Mouse (Mus musculus): Measurements from ENCODE around the gene Tmem94. TPM values are rescaled to one million over a fixed set of nuclear protein-coding genes. Genes with fewer than 3 reads are reported as not detected.

The Tmem94 gene
- total and polyA plus RNA-seq, 3 experiments = 23.2 to 64.4 (median 38.9) TPM

DNA sequence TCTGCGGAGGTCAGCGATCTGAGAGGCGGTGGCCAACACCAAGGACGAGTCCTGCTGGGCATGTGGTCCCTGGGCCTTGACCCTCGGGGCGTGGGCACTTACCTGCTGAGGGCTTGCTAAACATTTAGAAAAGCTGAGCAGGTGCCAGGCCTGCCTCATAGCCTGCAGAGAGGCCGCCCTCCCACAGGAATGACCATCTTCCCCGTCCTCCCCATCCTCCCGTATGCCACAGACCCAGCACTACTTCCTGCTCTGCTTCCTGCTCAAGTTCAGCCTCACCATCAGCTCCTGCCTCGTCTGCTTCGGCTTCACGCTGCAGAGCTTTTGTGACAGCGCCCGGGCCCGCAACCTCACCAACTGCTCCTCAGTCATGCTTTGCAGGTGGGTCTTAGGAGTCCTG lies 31.7 kb downstream of the Tmem94 start:
- no peaks in the 10 kb centered on the region for H3K4me1 ChIP-seq (ENCODE audit: control insufficient read depth in 1 of 2, insufficient read depth in 2 of 2, low read length in 2 of 2)
- no peak overlapping the region for H3K4me3 ChIP-seq (ENCODE audit: control insufficient read depth in 1 of 2, insufficient read depth in 1 of 2, low read depth in 2 of 2, low read length in 2 of 2)
- H3K9me3 ChIP-seq (replicated peaks; ENCODE audit: insufficient read depth, low read length) = no peaks in the 10 kb centered on the region
- no peak overlapping the region for H3K9ac ChIP-seq (ENCODE audit: control insufficient read depth, low read depth, low read length, poor library complexity, severe bottlenecking)
- H3K27ac ChIP-seq (ENCODE audit: control insufficient read depth, low read depth, low read length) = no peak overlapping the region
- TF ChIP-seq POLR2A (IDR thresholded peaks at IDR 0.05; ENCODE audit: control insufficient read depth in 1 of 2, insufficient read depth in 1 of 2, low read depth in 1 of 2, low read length in 2 of 2, poor library complexity in 1 of 2) (no peak), POLR2AphosphoS2 (IDR thresholded peaks at IDR 0.05; ENCODE audit: low read length) (no peak)
- DNase-seq (ENCODE audit: low read depth, low spot score) = no peak
- peaks cover 0 to 3% of the 10 kb centered on the region in 2 experiments; a peak in 1 of 4 replicates for H3K36me3 ChIP-seq (ENCODE audit: control insufficient read depth in 1 of 2, insufficient read depth in 2 of 2, low read length in 2 of 2)
- H3K27me3 ChIP-seq (ENCODE audit: control insufficient read depth in 1 of 2, insufficient read depth in 2 of 2, low read length in 2 of 2) = no peaks in the 10 kb centered on the region
- H3K79me2 ChIP-seq (ENCODE audit: control insufficient read depth, insufficient read depth, low read length, poor library complexity) = no peaks in the 10 kb centered on the region

DNA sequence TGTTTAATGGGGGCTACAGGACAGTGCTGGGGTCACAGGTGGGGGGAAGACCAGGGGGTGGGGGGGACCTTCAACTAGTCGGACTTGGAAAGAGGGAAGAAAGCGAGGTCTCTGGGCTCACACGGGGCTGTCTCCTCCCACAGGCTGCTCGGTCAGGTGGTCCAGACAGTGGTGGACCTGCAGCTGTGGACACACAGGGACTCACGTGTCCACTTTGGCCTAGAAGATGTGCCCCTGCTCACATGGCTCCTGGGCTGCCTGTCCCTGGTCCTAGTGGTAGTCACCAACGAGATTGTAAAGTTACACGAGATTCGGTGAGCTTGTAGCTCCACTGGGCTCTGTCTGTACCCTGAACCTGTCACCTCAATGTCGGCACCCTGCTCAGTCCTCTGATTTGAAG lies 32.4 kb downstream of the Tmem94 start:
- H3K36me3 ChIP-seq (ENCODE audit: control insufficient read depth in 1 of 2, insufficient read depth in 2 of 2, low read length in 2 of 2) = peaks cover 0 to 3% of the 10 kb centered on the region in 2 experiments; a peak in 1 of 4 replicates
- H3K9me3 ChIP-seq (replicated peaks; ENCODE audit: insufficient read depth, low read length) = no peaks in the 10 kb centered on the region
- no peak for TF ChIP-seq MYB (IDR thresholded peaks at IDR 0.05; ENCODE audit: low read depth, low read length)
- H3K4me3 ChIP-seq (ENCODE audit: control insufficient read depth in 1 of 2, insufficient read depth in 1 of 2, low read depth in 2 of 2, low read length in 2 of 2) = no peak overlapping the region
- no peaks in the 10 kb centered on the region for H3K79me2 ChIP-seq (ENCODE audit: control insufficient read depth, insufficient read depth, low read length, poor library complexity)
- DNase-seq (ENCODE audit: low read depth, low spot score) = no peak
- no peaks in the 10 kb centered on the region for H3K27me3 ChIP-seq (ENCODE audit: control insufficient read depth in 1 of 2, insufficient read depth in 2 of 2, low read length in 2 of 2)
- no peak overlapping the region for H3K27ac ChIP-seq (ENCODE audit: control insufficient read depth, low read depth, low read length)
- H3K9ac ChIP-seq (ENCODE audit: control insufficient read depth, low read depth, low read length, poor library complexity, severe bottlenecking) = no peak overlapping the region
- no peaks in the 10 kb centered on the region for H3K4me1 ChIP-seq (ENCODE audit: control insufficient read depth in 1 of 2, insufficient read depth in 2 of 2, low read length in 2 of 2)

- Histone ChIP-seq H3K36me3 (ENCODE audit: control insufficient read depth in 1 of 2, insufficient read depth in 2 of 2, low read length in 2 of 2) (peaks cover 0 to 3% of the 10 kb centered on the region in 2 experiments; a peak in 1 of 4 replicates), H3K4me1 (ENCODE audit: control insufficient read depth in 1 of 2, insufficient read depth in 2 of 2, low read length in 2 of 2) (no peaks in the 10 kb centered on the region)
- DNase-seq (ENCODE audit: low read depth, low spot score) = no peak
These were observed 35.7 kb downstream of the Tmem94 start for GRCm38 (mm10) chr11:115800981-115801380.

DNA sequence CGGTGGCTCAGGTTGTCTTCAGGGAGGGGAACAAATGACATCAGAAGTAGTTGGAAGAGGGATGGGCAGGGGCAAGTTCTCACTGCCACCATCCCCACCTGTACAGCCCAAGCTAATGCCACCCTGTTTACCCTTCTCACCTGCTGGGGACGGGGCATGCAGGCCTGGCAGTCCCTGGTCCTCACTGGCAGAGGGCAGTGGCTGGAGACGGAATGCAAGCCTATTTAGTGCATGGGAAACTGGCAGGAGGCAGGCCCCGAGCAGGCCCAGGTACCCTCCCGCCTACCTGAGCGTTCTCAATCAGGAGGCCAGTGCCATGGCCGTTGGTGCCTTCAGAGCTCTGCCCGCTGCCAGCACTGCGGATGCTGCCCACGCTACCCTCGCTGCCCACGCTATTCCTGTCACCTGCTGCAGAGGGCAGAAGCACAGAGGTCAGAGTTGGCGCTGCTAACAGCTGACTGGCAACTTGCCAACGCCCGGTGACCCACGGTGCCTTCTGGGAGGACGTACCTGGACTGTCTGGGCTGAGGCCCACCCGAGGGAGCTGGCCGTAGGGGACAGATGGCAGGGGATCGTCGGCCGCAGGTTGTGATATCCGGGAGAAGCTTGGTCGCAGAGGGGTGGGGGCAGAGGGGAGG lies 38.0 kb downstream of the Tmem94 start:
- Histone ChIP-seq H3K36me3 (ENCODE audit: control insufficient read depth in 1 of 2, insufficient read depth in 2 of 2, low read length in 2 of 2) (no peaks in the 10 kb centered on the region), H3K9ac (ENCODE audit: control insufficient read depth, low read depth, low read length, poor library complexity, severe bottlenecking) (no peak overlapping the region), H3K4me1 (ENCODE audit: control insufficient read depth in 1 of 2, insufficient read depth in 2 of 2, low read length in 2 of 2) (no peaks in the 10 kb centered on the region), H3K27ac (ENCODE audit: control insufficient read depth, low read depth, low read length) (no peak overlapping the region), H3K4me3 (ENCODE audit: control insufficient read depth in 1 of 2, insufficient read depth in 1 of 2, low read depth in 2 of 2, low read length in 2 of 2) (no peak overlapping the region), H3K9me3 (replicated peaks; ENCODE audit: insufficient read depth, low read length) (no peaks in the 10 kb centered on the region), H3K79me2 (ENCODE audit: control insufficient read depth, insufficient read depth, low read length, poor library complexity) (no peaks in the 10 kb centered on the region), H3K27me3 (ENCODE audit: control insufficient read depth in 1 of 2, insufficient read depth in 2 of 2, low read length in 2 of 2) (no peaks in the 10 kb centered on the region)
- no peak for DNase-seq (ENCODE audit: low read depth, low spot score)
- TF ChIP-seq ETS1 (IDR thresholded peaks at IDR 0.05; ENCODE audit: low read depth, low read length) (no peak), EP300 (IDR thresholded peaks at IDR 0.05; ENCODE audit: low read depth in 1 of 2, low read length in 2 of 2) (no peak), ZMIZ1 (IDR thresholded peaks at IDR 0.05; ENCODE audit: low read depth, low read length) (no peak), CHD2 (IDR thresholded peaks at IDR 0.05; ENCODE audit: low read length) (no peak), MEF2A (IDR thresholded peaks at IDR 0.05; ENCODE audit: extremely low read depth, insufficient replicate concordance, low read depth, low read length, poor library complexity, severe bottlenecking) (no peak), MAZ (IDR thresholded peaks at IDR 0.05; ENCODE audit: low read depth, low read length) (no peak), RAD21 (IDR thresholded peaks at IDR 0.05; ENCODE audit: low read depth, low read length) (no peak), KAT2A (conservative IDR thresholded peaks at IDR 0.05; ENCODE audit: low read depth, low read length) (no peak), MXI1 (IDR thresholded peaks at IDR 0.05; ENCODE audit: low read depth, low read length) (no peak), POLR2A (IDR thresholded peaks at IDR 0.05; ENCODE audit: control insufficient read depth in 1 of 2, insufficient read depth in 1 of 2, low read depth in 1 of 2, low read length in 2 of 2, poor library complexity in 1 of 2) (no peak), GABPA (IDR thresholded peaks at IDR 0.05; ENCODE audit: low read depth, low read length) (no peak), SMC3 (IDR thresholded peaks at IDR 0.05; ENCODE audit: low read depth, low read length) (no peak), ZKSCAN1 (IDR thresholded peaks at IDR 0.05; ENCODE audit: low read depth, low read length) (no peak), TBP (IDR thresholded peaks at IDR 0.05; ENCODE audit: low read depth, low read length) (no peak)

More at GRCm38 (mm10) chr11:115800981-115801380, 35.7 kb downstream of the Tmem94 start:
- Histone ChIP-seq H3K4me3 (ENCODE audit: control insufficient read depth in 1 of 2, insufficient read depth in 1 of 2, low read depth in 2 of 2, low read length in 2 of 2) (no peak overlapping the region), H3K27me3 (ENCODE audit: control insufficient read depth in 1 of 2, insufficient read depth in 2 of 2, low read length in 2 of 2) (no peaks in the 10 kb centered on the region), H3K9ac (ENCODE audit: control insufficient read depth, low read depth, low read length, poor library complexity, severe bottlenecking) (no peak overlapping the region), H3K9me3 (replicated peaks; ENCODE audit: insufficient read depth, low read length) (no peaks in the 10 kb centered on the region), H3K27ac (ENCODE audit: control insufficient read depth, low read depth, low read length) (no peak overlapping the region), H3K79me2 (ENCODE audit: control insufficient read depth, insufficient read depth, low read length, poor library complexity) (no peaks in the 10 kb centered on the region)
- TF ChIP-seq ZC3H11A (IDR thresholded peaks at IDR 0.05; ENCODE audit: low read depth, low read length) (no peak), MAZ (IDR thresholded peaks at IDR 0.05; ENCODE audit: low read depth, low read length) (no peak), POLR2AphosphoS5 (IDR thresholded peaks at IDR 0.05; ENCODE audit: borderline replicate concordance, low read depth, low read length) (no peak), USF2 (IDR thresholded peaks at IDR 0.05; ENCODE audit: borderline replicate concordance in 1 of 2, insufficient read depth in 1 of 2, low read depth in 1 of 2, low read length in 2 of 2) (no peak)
